Mouse (Mus musculus) MEL (cell line): ENCODE measurements at regions not wholly inside any gene's neighbourhood (a gene's known extent, or its start where the extent isn't known, plus 50 kb on each side); places are given as distances from the start of the nearest gene placed in this dataset.

Experiments used
- DNase-seq: peaks from one replicate; pipeline ENCODE4 v3.0.0; 2011; ENCODE audit warnings: low read depth, low spot score
- H3K27ac ChIP-seq: 2 replicates; pipeline ENCODE4 v1.5.1; 2012; ENCODE audit warnings: low read depth, mild to moderate bottlenecking, control low read depth, low read length, moderate library complexity; ENCODE audit not compliant: control insufficient read depth
- H3K27me3 ChIP-seq, 2 experiments: fragments of 150-350 bp in 1 of 2; sonication (generic) in 1 of 2; 2 replicates each; pipeline ENCODE4 v1.6.1; 2012; ENCODE audit warnings: low read length in 2 of 2, mild to moderate bottlenecking in 2 of 2, improper control_type of control experiment in 1 of 2, moderate library complexity in 1 of 2; ENCODE audit not compliant: insufficient read depth in 2 of 2, control insufficient read depth in 1 of 2
- H3K36me3 ChIP-seq, 2 experiments: 2 replicates each; pipeline ENCODE4 v1.6.1; 2012 to 2014; ENCODE audit warnings: low read length in 2 of 2, improper control_type of control experiment in 1 of 2, inconsistent platforms in 1 of 2, mild to moderate bottlenecking in 1 of 2; ENCODE audit not compliant: insufficient read depth in 2 of 2, control insufficient read depth in 1 of 2
- H3K4me1 ChIP-seq, 2 experiments: fragments of 150-350 bp in 1 of 2; sonication (generic) in 1 of 2; 2 replicates each; pipeline ENCODE4 v1.6.1; 2012; ENCODE audit warnings: low read length in 2 of 2, improper control_type of control experiment in 1 of 2, mild to moderate bottlenecking in 1 of 2; ENCODE audit not compliant: insufficient read depth in 2 of 2, control insufficient read depth in 1 of 2
- H3K4me3 ChIP-seq, 2 experiments: fragments of 150-350 bp in 1 of 2; sonication (generic) in 1 of 2; 2 replicates each; pipeline ENCODE4 v1.5.1; 2012; ENCODE audit warnings: low read depth in 2 of 2, low read length in 2 of 2, mild to moderate bottlenecking in 2 of 2, moderate library complexity in 2 of 2, control low read depth in 1 of 2, improper control_type of control experiment in 1 of 2; ENCODE audit not compliant: control insufficient read depth in 1 of 2, insufficient read depth in 1 of 2
- H3K79me2 ChIP-seq: 2 replicates; pipeline ENCODE4 v1.6.1; 2012; ENCODE audit warnings: mild to moderate bottlenecking, low read length, moderate library complexity; ENCODE audit not compliant: control insufficient read depth, poor library complexity, insufficient read depth
- H3K9ac ChIP-seq: 2 replicates; pipeline ENCODE4 v1.6.1; 2012; ENCODE audit warnings: low read depth, mild to moderate bottlenecking, control low read depth, low read length, moderate library complexity; ENCODE audit not compliant: control insufficient read depth, poor library complexity, severe bottlenecking
- H3K9me3 ChIP-seq: fragments of 150-350 bp; sonication (generic); replicated peaks from 2 replicates; pipeline ENCODE4 v1.6.1; 2012; ENCODE audit warnings: mild to moderate bottlenecking, low read length, improper control_type of control experiment, moderate library complexity; ENCODE audit not compliant: insufficient read depth
- CHD1 ChIP-seq: IDR thresholded peaks from 2 replicates; pipeline ENCODE4 v1.6.1; 2012; ENCODE audit warnings: low read depth, mild to moderate bottlenecking, inconsistent platforms, low read length, improper control_type of control experiment
- CTCF ChIP-seq, 3 experiments: IDR thresholded peaks in 2 of 3; conservative IDR thresholded peaks in 1 of 3; 2 replicates each; pipeline ENCODE4 v1.5.1; 2011 to 2012; ENCODE audit warnings: low read length in 3 of 3, low read depth in 2 of 3, mild to moderate bottlenecking in 2 of 3, improper control_type of control experiment in 1 of 3, inconsistent platforms in 1 of 3, mixed read lengths in 1 of 3, moderate library complexity in 1 of 3; ENCODE audit not compliant: control insufficient read depth in 1 of 3, insufficient read depth in 1 of 3, poor library complexity in 1 of 3, severe bottlenecking in 1 of 3
- ELF1 ChIP-seq: IDR thresholded peaks from 2 replicates; pipeline ENCODE4 v1.6.1; 2014; ENCODE audit warnings: low read depth, mild to moderate bottlenecking, inconsistent platforms, low read length, improper control_type of control experiment, moderate library complexity
- ETS1 ChIP-seq: IDR thresholded peaks from 2 replicates; pipeline ENCODE4 v1.6.1; 2012; ENCODE audit warnings: low read depth, mild to moderate bottlenecking, inconsistent platforms, low read length, improper control_type of control experiment, moderate library complexity
- JUND ChIP-seq: IDR thresholded peaks from 2 replicates; pipeline ENCODE4 v1.6.1; 2011; ENCODE audit warnings: low read depth, mild to moderate bottlenecking, improper control_type of control experiment, low read length
- MAX ChIP-seq: IDR thresholded peaks from 2 replicates; pipeline ENCODE4 v1.6.1; 2011; ENCODE audit warnings: low read length, improper control_type of control experiment
- MAZ ChIP-seq: IDR thresholded peaks from 2 replicates; pipeline ENCODE4 v1.6.1; 2012; ENCODE audit warnings: low read depth, mild to moderate bottlenecking, inconsistent platforms, low read length, improper control_type of control experiment
- MEF2A ChIP-seq: IDR thresholded peaks from 2 replicates; pipeline ENCODE4 v1.6.1; 2014; ENCODE audit warnings: low read depth, mild to moderate bottlenecking, inconsistent platforms, low read length, improper control_type of control experiment; ENCODE audit not compliant: poor library complexity, insufficient replicate concordance, severe bottlenecking; ENCODE audit errors: extremely low read depth
- MXI1 ChIP-seq: IDR thresholded peaks from 2 replicates; pipeline ENCODE4 v1.6.1; 2011; ENCODE audit warnings: mild to moderate bottlenecking, low read depth, low read length, improper control_type of control experiment
- NELFE ChIP-seq: IDR thresholded peaks from 2 replicates; pipeline ENCODE4 v1.6.1; 2011; ENCODE audit warnings: low read depth, low read length, improper control_type of control experiment
- NRF1 ChIP-seq: IDR thresholded peaks from 2 replicates; pipeline ENCODE4 v1.6.1; 2014; ENCODE audit warnings: low read depth, mild to moderate bottlenecking, inconsistent platforms, low read length, improper control_type of control experiment, moderate library complexity; ENCODE audit not compliant: poor library complexity, insufficient read depth, severe bottlenecking
- POLR2AphosphoS5 ChIP-seq: IDR thresholded peaks from 2 replicates; pipeline ENCODE4 v1.6.1; 2012; ENCODE audit warnings: low read depth, borderline replicate concordance, mild to moderate bottlenecking, inconsistent platforms, low read length, moderate library complexity, mixed read lengths
- RAD21 ChIP-seq: IDR thresholded peaks from 2 replicates; pipeline ENCODE4 v1.6.1; 2011; ENCODE audit warnings: mild to moderate bottlenecking, low read depth, low read length, improper control_type of control experiment
- RCOR1 ChIP-seq: IDR thresholded peaks from 2 replicates; pipeline ENCODE4 v1.6.1; 2012; ENCODE audit warnings: low read depth, mild to moderate bottlenecking, inconsistent platforms, low read length, improper control_type of control experiment
- SMC3 ChIP-seq: IDR thresholded peaks from 2 replicates; pipeline ENCODE4 v1.6.1; 2011; ENCODE audit warnings: low read depth, low read length, improper control_type of control experiment
- TAL1 ChIP-seq: IDR thresholded peaks from 2 replicates; pipeline ENCODE4 v1.6.1; 2012; ENCODE audit warnings: mild to moderate bottlenecking, inconsistent platforms, low read length, moderate library complexity, mixed read lengths
- TBP ChIP-seq: IDR thresholded peaks from 2 replicates; pipeline ENCODE4 v1.8.0; 2011; ENCODE audit warnings: low read depth, low read length, improper control_type of control experiment
- ZKSCAN1 ChIP-seq: IDR thresholded peaks from 2 replicates; pipeline ENCODE4 v1.6.1; 2012; ENCODE audit warnings: low read depth, mild to moderate bottlenecking, inconsistent platforms, low read length, improper control_type of control experiment, moderate library complexity
- ZNF384 ChIP-seq: IDR thresholded peaks from 2 replicates; pipeline ENCODE4 v1.6.1; 2012; ENCODE audit warnings: low read depth, mild to moderate bottlenecking, inconsistent platforms, low read length, improper control_type of control experiment

- Histone ChIP-seq H3K9ac (no peak overlapping the region), H3K27ac (no peak overlapping the region)
- no peak for DNase-seq
Measured at GRCm38 (mm10) chr9:115492431-115493171, 182.4 kb upstream of the Stt3b start.

GRCm38 (mm10) chr9:115493765-115494164 is 183.5 kb upstream of the Stt3b start:
- H3K79me2 ChIP-seq = no peaks in the 10 kb centered on the region
- no peaks in the 10 kb centered on the region for H3K4me1 ChIP-seq
- no peak overlapping the region for H3K4me3 ChIP-seq
- DNase-seq = no peak
- no peaks in the 10 kb centered on the region for H3K9me3 ChIP-seq
- H3K36me3 ChIP-seq = no peaks in the 10 kb centered on the region
- TF ChIP-seq CHD1 (no peak), NRF1 (no peak), JUND (no peak), ETS1 (no peak), NELFE (no peak), CTCF (IDR thresholded peaks at IDR 0.05 in 2 of 3, conservative IDR thresholded peaks at IDR 0.05 in 1 of 3; ENCODE audit: control insufficient read depth in 1 of 3, insufficient read depth in 1 of 3, low read depth in 2 of 3, low read length in 3 of 3, poor library complexity in 1 of 3, severe bottlenecking in 1 of 3) (no peak), RAD21 (no peak), ELF1 (no peak)
- H3K9ac ChIP-seq = no peak overlapping the region
- no peaks in the 10 kb centered on the region for H3K27me3 ChIP-seq
- no peak overlapping the region for H3K27ac ChIP-seq

More at GRCm38 (mm10) chr9:115492431-115493171, 182.4 kb upstream of the Stt3b start:
- Histone ChIP-seq H3K9me3 (no peaks in the 10 kb centered on the region), H3K36me3 (no peaks in the 10 kb centered on the region), H3K4me1 (no peaks in the 10 kb centered on the region), H3K27me3 (no peaks in the 10 kb centered on the region), H3K79me2 (no peaks in the 10 kb centered on the region), H3K4me3 (no peak overlapping the region)
- no peak for TF ChIP-seq MEF2A
- TF ChIP-seq TAL1 = no peak
- TF ChIP-seq MXI1 = no peak
- no peak for TF ChIP-seq RCOR1
- no peak for TF ChIP-seq ETS1
- no peak for TF ChIP-seq POLR2AphosphoS5
- no peak for TF ChIP-seq CHD1

GRCm38 (mm10) chr9:115499536-115499935 is 189.3 kb upstream of the Stt3b start:
- H3K4me3 ChIP-seq = no peak overlapping the region
- H3K27me3 ChIP-seq = no peaks in the 10 kb centered on the region
- no peaks in the 10 kb centered on the region for H3K4me1 ChIP-seq
- H3K27ac ChIP-seq = no peak overlapping the region
- TF ChIP-seq SMC3 (no peak), ZNF384 (no peak), ZKSCAN1 (no peak), NRF1 (no peak), MAZ (no peak), POLR2AphosphoS5 (no peak), MAX (no peak), TBP (no peak)
- TF ChIP-seq, all 39 proteins: peak for 0
- DNase-seq = no peak
- Histone ChIP-seq H3K9me3 (no peaks in the 10 kb centered on the region), H3K36me3 (no peaks in the 10 kb centered on the region), H3K79me2 (no peaks in the 10 kb centered on the region), H3K9ac (no peak overlapping the region)
